Mouse (Mus musculus) thymus, postnatal 25 days (tissue): ENCODE results near the gene Insyn1.

Experiments
- DNase-seq: peaks from one replicate; pipeline ENCODE4 v3.0.0; 2022

Gene Insyn1

GRCm38 (mm10) chr9:58535447-58536134 is 47.2 kb downstream of the Insyn1 start:
- peak; percentile 56 for DNase-seq

DNA sequence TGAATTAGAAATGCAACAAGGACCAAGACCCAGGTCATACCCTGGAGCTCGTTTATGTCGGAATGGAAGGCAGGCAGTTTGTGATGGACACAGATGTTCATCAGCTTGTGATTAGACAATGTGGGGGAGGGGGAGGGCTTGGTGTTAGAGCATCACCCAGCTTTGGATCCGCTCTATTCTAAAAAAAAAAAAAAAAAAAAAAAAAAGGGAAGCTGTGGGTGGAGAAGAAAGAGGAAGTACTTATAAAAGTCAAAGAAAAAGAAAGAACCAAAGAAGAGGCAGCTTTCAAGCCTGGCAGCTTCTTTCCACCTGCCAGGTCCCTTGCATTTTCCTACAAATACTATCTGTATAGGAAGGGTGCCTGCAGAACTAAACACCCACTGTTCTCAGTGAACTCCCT is 49.4 kb downstream of the Insyn1 start:
- DNase-seq: no peak

- DNase-seq: peak; percentile 60
Measured at GRCm38 (mm10) chr9:58539886-58540285, 51.5 kb downstream of the Insyn1 start.

DNA sequence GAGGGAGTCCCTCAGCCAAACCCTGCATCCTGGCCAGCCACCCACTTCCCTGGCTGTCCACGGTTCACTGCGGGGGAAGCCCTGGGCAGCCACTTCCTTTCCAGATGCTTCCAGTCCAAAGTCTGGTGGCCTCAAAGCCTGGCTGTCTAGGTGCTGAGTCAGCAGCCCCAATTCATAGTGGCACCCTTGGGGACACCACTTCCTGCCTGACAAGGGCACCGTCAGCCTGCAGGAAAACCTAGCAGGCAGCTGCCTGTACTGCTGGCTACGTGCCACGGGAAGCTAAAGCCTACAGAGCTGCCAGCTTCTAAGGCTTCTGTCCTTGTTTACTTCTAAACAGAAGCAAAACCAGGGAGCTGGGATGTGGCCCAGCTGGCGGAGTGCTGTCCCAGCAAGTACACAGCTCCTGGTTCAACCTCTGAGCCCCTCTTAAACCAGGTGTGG is 53.5 kb downstream of the Insyn1 start:
- peak; percentile 75 for DNase-seq

- no peak for DNase-seq
Measured at GRCm38 (mm10) chr9:58544879-58545324, 56.5 kb downstream of the Insyn1 start.

DNA sequence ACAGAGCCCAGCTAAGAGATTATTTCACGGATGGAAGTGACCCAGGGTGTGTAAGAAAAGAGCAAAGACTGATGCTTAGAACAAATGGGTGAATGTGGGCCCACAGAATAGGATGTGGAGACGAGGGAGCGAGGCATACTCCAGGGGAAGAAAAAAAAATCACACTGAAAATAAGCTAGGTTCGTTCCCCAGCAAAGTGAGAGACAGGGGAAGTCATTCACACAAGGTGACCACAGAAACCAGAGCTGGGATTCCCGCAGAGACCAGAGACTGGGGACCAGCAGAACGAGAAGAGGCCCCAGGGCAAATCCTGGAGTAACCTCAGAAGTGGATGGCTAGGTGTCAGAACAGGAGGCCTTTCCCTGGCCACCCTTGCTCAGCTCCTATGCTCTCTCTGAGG is 57.0 kb downstream of the Insyn1 start:
- DNase-seq: no peak

DNA sequence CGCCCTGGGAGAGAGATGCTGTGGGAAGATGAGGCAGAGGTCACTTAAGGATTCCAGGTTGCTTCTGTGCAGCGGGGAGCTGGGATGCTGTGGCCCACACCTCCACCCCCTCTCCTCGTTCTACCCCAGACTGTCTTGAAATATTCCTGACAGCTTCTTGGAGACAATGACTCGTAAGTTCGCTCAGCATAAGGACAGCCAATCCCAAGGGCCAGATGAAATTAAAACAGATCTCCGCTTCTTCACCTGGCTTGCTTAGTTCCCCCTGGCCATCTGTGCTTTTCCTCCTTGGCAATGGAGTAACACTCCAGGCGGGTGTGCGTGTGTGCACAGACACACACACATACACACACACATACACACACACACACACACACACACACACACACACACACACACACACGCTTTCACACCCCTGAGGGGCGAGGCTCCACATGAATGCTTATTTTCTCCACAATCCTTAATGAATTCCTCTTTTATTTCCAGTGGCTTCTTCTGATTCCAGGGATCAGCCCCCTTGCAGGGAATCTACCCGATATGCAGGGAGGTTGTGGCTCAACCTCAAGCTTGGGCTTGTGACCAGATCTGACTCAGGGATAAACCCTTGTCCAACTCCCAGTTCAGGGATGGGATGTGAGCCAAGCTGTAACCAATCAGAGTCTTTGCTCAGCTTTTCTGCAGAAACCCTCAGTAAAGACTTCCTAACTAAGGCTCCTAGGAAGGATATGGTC is 58.4 kb downstream of the Insyn1 start:
- DNase-seq: no peak

GRCm38 (mm10) chr9:58548897-58549296 is 60.5 kb downstream of the Insyn1 start:
- no peak for DNase-seq
